Mouse (Mus musculus) stomach, embryonic 15.5 days (tissue): ENCODE results near the gene Ntsr1. TPM values are rescaled to one million over a fixed set of nuclear protein-coding genes. Genes with fewer than 3 reads are reported as not detected.

Experiments
- ATAC-seq: fragments of 200-750 bp; cut with Nextera tagmentation; 2 replicates; pipeline ENCODE4 v1.8.0; 2017; ENCODE audit warnings: low read depth, moderate number of reproducible peaks, moderate TSS enrichment; ENCODE audit not compliant: insufficient read depth, low FRiP score
- H3K27ac ChIP-seq: fragments of 300-500 bp; sonication (generic); 2 replicates; pipeline ENCODE4 v1.5.1; 2015; ENCODE audit warnings: mild to moderate bottlenecking, inconsistent platforms
- H3K27me3 ChIP-seq: fragments of 300-500 bp; sonication (generic); replicated peaks from 2 replicates; pipeline ENCODE4 v1.6.1; 2015; ENCODE audit warnings: inconsistent platforms
- H3K36me3 ChIP-seq: fragments of 300-500 bp; sonication (generic); 2 replicates; pipeline ENCODE4 v1.6.1; 2015; ENCODE audit warnings: inconsistent platforms
- H3K4me1 ChIP-seq: fragments of 300-500 bp; sonication (generic); 2 replicates; pipeline ENCODE4 v1.6.1; 2015; ENCODE audit warnings: inconsistent platforms
- H3K4me2 ChIP-seq: fragments of 300-500 bp; sonication (generic); 2 replicates; pipeline ENCODE4 v1.6.1; 2015; ENCODE audit warnings: mild to moderate bottlenecking, inconsistent platforms
- H3K4me3 ChIP-seq: fragments of 300-500 bp; sonication (generic); replicated peaks from 2 replicates; pipeline ENCODE4 v1.5.1; 2015; ENCODE audit warnings: inconsistent platforms
- H3K9ac ChIP-seq: fragments of 300-500 bp; sonication (generic); 2 replicates; pipeline ENCODE4 v1.6.1; 2015; ENCODE audit warnings: inconsistent platforms
- H3K9me3 ChIP-seq: fragments of 300-500 bp; sonication (generic); 2 replicates; pipeline ENCODE4 v1.6.1; 2016; ENCODE audit warnings: inconsistent platforms
- WGBS: fragments of 180-500 bp; shearing (Covaris S2); methylation state at CpG from one replicate; pipeline ENCODE4 v1.1.7; 2015; 5-methylcytosine and 5-hydroxymethylcytosine counted together
- polyA plus RNA-seq: library from polyadenylated mRNA; unstranded; fragments of >200 nt; fragmentation: Nextera tagmentation; extraction: Ambion mirVana; gene quantifications from 2 replicates; pipeline ENCODE4 v1.2.1, GENCODE M21; 2015

Gene Ntsr1
- polyA plus RNA-seq, 1 experiment from 2014 or later: 0.89 TPM

DNA sequence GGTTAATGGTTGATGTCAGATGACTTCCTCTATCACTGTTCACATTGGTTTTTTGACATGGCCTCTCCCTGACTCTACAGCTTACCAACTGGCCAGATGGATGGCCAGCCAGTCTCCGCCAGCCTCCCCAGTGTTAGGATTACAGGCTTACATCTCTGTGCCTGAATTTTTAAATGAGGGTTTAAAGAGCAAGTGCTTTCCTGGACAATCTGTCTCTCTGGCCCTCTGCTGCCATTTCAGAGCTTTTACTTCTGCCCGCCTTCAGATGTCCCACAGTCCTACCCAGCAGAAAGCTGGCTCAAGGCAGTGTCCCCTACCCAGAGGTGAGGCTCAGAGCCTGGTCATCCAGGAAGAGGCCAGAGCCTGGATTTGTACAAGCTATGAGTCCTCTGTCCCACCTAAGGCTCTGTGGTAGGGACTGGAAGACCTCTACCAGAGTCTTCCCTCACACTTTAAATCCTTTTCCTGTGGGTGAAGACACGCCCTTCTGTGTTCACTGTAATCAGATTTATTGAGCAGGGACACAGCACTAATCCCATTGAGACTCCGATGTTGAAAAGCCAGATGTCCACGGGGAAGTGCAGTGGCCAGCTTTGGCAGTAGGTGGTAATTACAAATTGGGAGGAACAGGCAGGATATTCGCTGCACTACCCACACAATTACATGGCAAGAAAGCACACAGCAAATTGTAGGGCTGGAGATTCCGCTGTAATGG lies 32.1 kb downstream of the Ntsr1 start:
- H3K36me3 ChIP-seq: no peaks in the 10 kb centered on the region
- peaks cover 20% of the 10 kb centered on the region; the same call in 1 of the 2 replicates for H3K4me1 ChIP-seq
- ATAC-seq: no peak
- no peak overlapping the region for H3K4me3 ChIP-seq
- 0 out of 2 replicates have a peak, but pooled peaks cover 7% of the 10 kb centered on the region for H3K27me3 ChIP-seq
- no peak overlapping the region for H3K4me2 ChIP-seq
- no peaks in the 10 kb centered on the region for H3K9me3 ChIP-seq
- H3K9ac ChIP-seq: no peak overlapping the region
- WGBS: 54% methylated on average over 7 of the region's 7 CpGs
- no peak overlapping the region for H3K27ac ChIP-seq

DNA sequence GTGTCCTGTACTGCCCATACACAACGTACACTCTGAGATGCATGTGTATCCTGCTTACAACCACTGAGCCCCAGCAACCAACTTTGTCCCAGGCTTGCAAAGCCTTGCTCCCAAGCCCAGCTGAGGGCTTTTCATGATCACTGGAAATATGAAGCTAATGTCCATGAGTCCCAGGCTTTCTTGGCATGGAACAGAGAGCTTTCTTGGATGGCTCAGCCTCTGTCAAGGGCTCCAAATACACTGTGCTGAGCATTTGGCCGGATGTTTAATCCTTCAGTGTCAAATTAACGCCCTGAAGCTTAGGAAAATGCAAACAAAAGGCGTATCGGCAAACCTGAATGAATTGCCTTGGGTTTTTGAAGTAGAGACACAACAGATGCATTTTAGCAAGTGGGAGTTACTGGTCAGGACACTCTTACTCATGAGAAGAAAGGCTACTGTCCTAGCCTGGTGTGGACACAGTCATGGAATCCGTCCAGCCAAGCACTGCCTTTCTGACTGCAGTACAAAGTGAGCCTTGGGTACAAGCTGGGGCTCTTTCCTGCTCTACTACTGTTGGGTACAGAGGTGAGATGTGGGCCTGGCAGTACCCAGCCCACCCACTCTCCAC lies 32.7 kb downstream of the Ntsr1 start:
- Histone ChIP-seq H3K4me2 (no peak overlapping the region), H3K36me3 (no peaks in the 10 kb centered on the region), H3K27ac (no peak overlapping the region), H3K4me3 (no peak overlapping the region), H3K27me3 (0 out of 2 replicates have a peak, but pooled peaks cover under 1% of the 10 kb centered on the region), H3K4me1 (peaks cover 20% of the 10 kb centered on the region; the same call in 1 of the 2 replicates), H3K9me3 (no peaks in the 10 kb centered on the region), H3K9ac (no peak overlapping the region)
- peak; percentile 44; the same call in 1 of the 2 replicates for ATAC-seq
- 15% methylated on average over 6 of the region's 6 CpGs for WGBS

DNA sequence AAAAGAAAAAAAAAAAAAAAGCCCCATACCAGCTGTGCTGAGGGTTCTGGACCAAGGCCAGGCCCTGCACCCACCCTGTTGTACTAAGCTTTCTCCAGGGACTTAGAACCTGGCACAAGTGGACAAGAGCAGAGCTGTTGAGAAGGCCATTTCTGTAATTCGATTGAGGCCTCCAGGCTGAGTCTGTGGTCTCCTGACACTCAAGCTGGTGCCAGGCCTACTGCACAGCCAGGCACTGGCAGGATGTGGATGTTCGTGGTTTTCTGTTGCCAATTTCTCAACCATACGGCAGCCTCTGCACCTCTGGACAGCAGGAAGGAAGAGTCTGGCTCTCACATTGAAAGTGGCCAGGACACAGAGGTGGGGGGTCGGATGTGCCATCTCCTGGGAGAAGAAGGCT lies 33.5 kb downstream of the Ntsr1 start:
- Histone ChIP-seq H3K27me3 (no peaks in the 10 kb centered on the region), H3K4me1 (peaks cover 20% of the 10 kb centered on the region; the same call in 1 of the 2 replicates), H3K27ac (no peak overlapping the region), H3K9me3 (no peaks in the 10 kb centered on the region), H3K4me2 (no peak overlapping the region), H3K4me3 (no peak overlapping the region), H3K9ac (no peak overlapping the region), H3K36me3 (no peaks in the 10 kb centered on the region)
- ATAC-seq: no peak
- 79% methylated on average over 4 of the region's 4 CpGs for WGBS

DNA sequence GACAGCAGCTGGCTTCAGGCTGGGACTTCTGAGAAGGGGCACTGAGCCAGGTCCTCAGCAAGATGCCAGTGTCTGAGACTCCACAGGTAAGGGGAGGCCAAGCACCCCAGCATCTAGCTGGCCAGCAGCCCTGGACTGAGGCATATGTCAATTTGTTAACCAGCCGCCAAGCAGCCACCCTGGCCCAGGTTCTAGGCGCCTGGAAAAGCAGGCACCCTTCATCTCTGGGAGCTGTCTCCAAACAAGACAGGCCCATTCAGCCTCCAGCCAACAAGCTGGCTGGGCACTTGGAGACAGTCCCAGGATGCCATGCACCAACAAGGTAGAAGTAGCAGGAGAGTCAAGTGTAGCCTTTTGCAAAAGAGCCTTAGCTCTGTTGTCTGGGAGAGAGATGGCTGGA lies 43.9 kb downstream of the Ntsr1 start:
- no peak overlapping the region for H3K9ac ChIP-seq
- H3K4me1 ChIP-seq: peaks cover 9% of the 10 kb centered on the region
- no peak overlapping the region for H3K27ac ChIP-seq
- no peak overlapping the region for H3K4me2 ChIP-seq
- H3K4me3 ChIP-seq: no peak overlapping the region
- H3K36me3 ChIP-seq: no peaks in the 10 kb centered on the region
- no peaks in the 10 kb centered on the region for H3K27me3 ChIP-seq
- no peak for ATAC-seq
- no peaks in the 10 kb centered on the region for H3K9me3 ChIP-seq
- WGBS: 89% methylated on average over 2 of the region's 2 CpGs

DNA sequence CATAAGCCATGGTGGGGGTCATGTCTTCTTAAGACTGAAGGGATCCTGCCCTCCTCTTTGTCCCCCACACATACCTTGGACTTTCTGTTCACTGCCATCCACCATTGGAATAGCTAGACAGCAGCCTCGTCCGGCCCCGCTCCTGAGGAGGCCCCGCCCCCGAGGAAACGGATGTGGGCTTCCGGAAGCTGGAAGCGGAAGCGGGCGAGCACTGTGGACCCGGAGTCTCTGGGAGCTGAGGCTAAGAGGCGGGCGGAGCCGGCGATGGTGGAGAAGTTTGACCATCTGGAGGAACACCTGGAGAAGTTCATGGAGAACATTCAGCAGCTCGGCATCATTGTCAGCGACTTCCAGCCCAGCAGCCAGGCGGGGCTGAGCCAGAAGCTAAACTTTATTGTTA lies 45.3 kb downstream of the Ntsr1 start:
- no peaks in the 10 kb centered on the region for H3K36me3 ChIP-seq
- ATAC-seq: no peak
- WGBS: 78% methylated on average over 18 of the region's 18 CpGs
- no peak overlapping the region for H3K4me3 ChIP-seq
- H3K9me3 ChIP-seq: no peaks in the 10 kb centered on the region
- no peak overlapping the region for H3K27ac ChIP-seq
- H3K9ac ChIP-seq: no peak overlapping the region
- H3K4me1 ChIP-seq: peaks cover 9% of the 10 kb centered on the region
- no peaks in the 10 kb centered on the region for H3K27me3 ChIP-seq
- H3K4me2 ChIP-seq: no peak overlapping the region

GRCm38 (mm10) chr2:180547384-180548106 lies 47.8 kb downstream of the Ntsr1 start:
- Histone ChIP-seq H3K36me3 (no peaks in the 10 kb centered on the region), H3K4me1 (peaks cover 9% of the 10 kb centered on the region), H3K27me3 (no peaks in the 10 kb centered on the region), H3K9ac (no peak overlapping the region), H3K4me3 (no peak overlapping the region), H3K9me3 (no peaks in the 10 kb centered on the region), H3K27ac (no peak overlapping the region), H3K4me2 (no peak overlapping the region)
- WGBS: 11% methylated on average over 8 of the region's 8 CpGs
- ATAC-seq: 0 out of 2 replicates have a peak, but pooled peaks have one; percentile 39

DNA sequence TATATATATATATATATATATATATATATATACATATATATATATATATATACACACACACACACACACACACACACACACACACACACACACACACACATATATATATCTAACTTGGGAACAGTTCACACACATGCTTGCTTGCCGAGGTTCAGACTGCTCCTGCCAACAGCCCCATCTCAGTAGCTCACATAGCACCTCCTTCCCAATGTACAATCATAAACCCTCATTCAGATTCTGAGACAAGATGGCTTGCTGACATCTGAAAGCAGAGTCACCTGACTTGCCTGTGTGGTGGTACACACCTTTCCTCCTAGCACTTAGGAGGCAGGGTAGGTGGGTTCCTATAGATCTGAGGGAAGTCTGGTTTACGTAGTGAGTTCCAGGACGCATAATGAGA lies 52.6 kb downstream of the Ntsr1 start:
- Histone ChIP-seq H3K27me3 (no peaks in the 10 kb centered on the region), H3K4me2 (no peak overlapping the region), H3K4me3 (no peak overlapping the region), H3K4me1 (peaks cover 6% of the 10 kb centered on the region), H3K27ac (no peak overlapping the region), H3K36me3 (no peaks in the 10 kb centered on the region), H3K9me3 (no peaks in the 10 kb centered on the region), H3K9ac (no peak overlapping the region)
- ATAC-seq: no peak
- 79% methylated on average over 3 of the region's 3 CpGs for WGBS

GRCm38 (mm10) chr2:180555219-180555618 lies 55.4 kb downstream of the Ntsr1 start:
- H3K4me2 ChIP-seq: no peak overlapping the region
- no peak overlapping the region for H3K4me3 ChIP-seq
- WGBS: 51% methylated on average over 3 of the region's 3 CpGs
- H3K27ac ChIP-seq: no peak overlapping the region
- H3K4me1 ChIP-seq: no peaks in the 10 kb centered on the region
- H3K9ac ChIP-seq: no peak overlapping the region
- no peaks in the 10 kb centered on the region for H3K9me3 ChIP-seq
- H3K36me3 ChIP-seq: no peaks in the 10 kb centered on the region
- H3K27me3 ChIP-seq: no peaks in the 10 kb centered on the region
- no peak for ATAC-seq

GRCm38 (mm10) chr2:180556470-180556869 lies 56.7 kb downstream of the Ntsr1 start:
- no peaks in the 10 kb centered on the region for H3K27me3 ChIP-seq
- H3K4me3 ChIP-seq: no peak overlapping the region
- no peaks in the 10 kb centered on the region for H3K9me3 ChIP-seq
- WGBS: 71% methylated on average over 3 of the region's 3 CpGs
- H3K9ac ChIP-seq: no peak overlapping the region
- no peak overlapping the region for H3K4me2 ChIP-seq
- H3K36me3 ChIP-seq: no peaks in the 10 kb centered on the region
- ATAC-seq: no peak
- H3K4me1 ChIP-seq: no peaks in the 10 kb centered on the region
- no peak overlapping the region for H3K27ac ChIP-seq

GRCm38 (mm10) chr2:180560245-180560644 lies 60.5 kb downstream of the Ntsr1 start:
- no peaks in the 10 kb centered on the region for H3K4me1 ChIP-seq
- H3K9ac ChIP-seq: no peak overlapping the region
- H3K4me2 ChIP-seq: no peak overlapping the region
- no peaks in the 10 kb centered on the region for H3K9me3 ChIP-seq
- H3K27me3 ChIP-seq: 0 out of 2 replicates have a peak, but pooled peaks cover 2% of the 10 kb centered on the region
- ATAC-seq: no peak
- no peaks in the 10 kb centered on the region for H3K36me3 ChIP-seq
- no peak overlapping the region for H3K4me3 ChIP-seq
- H3K27ac ChIP-seq: no peak overlapping the region
- WGBS: 56% methylated on average over 5 of the region's 5 CpGs

DNA sequence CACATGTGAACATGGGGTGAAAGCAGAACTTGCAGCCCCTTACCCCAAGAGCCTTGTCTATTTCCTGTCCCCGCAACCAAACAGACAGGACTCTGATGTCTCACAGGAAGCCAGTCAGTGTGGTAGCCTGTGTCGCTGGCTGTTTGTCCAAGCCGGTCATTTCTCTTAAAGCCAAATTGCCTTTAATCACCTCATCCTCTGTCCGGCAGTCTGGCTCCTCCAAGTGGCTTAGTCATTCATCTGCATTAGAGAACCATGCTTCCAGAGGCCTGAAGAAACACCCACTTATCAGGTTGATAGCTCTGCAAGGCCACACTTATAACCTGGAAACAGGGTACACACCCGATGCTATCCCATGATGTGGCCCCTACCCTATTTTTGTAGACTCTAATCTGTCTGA lies 62.4 kb downstream of the Ntsr1 start:
- H3K9ac ChIP-seq: no peak overlapping the region
- no peak overlapping the region for H3K4me2 ChIP-seq
- H3K9me3 ChIP-seq: no peaks in the 10 kb centered on the region
- no peak for ATAC-seq
- H3K27me3 ChIP-seq: 0 out of 2 replicates have a peak, but pooled peaks cover 2% of the 10 kb centered on the region
- no peak overlapping the region for H3K4me3 ChIP-seq
- H3K27ac ChIP-seq: no peak overlapping the region
- no peaks in the 10 kb centered on the region for H3K36me3 ChIP-seq
- WGBS: 52% methylated on average over 5 of the region's 5 CpGs
- no peaks in the 10 kb centered on the region for H3K4me1 ChIP-seq

DNA sequence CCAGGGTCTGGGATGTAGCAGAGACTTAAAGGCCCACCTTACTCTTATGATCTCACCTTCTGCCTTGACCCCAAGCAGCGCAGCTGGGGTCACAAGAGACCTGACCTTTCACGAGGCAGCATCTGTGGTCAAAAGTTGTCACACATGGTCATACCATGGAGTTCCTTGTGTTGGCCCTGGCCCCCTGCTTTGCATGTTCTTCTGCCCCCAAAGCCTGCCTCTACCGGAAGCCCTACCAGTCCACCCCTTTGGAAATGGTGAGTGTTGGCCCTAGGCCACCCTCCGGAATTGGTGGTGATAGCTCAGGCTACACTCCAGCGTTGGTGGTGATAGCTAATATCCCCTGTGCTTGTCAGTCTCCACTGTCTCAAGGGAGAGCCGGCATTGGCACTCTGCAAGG lies 63.5 kb downstream of the Ntsr1 start:
- ATAC-seq: no peak
- Histone ChIP-seq H3K27me3 (0 out of 2 replicates have a peak, but pooled peaks cover 2% of the 10 kb centered on the region), H3K9ac (no peak overlapping the region), H3K27ac (no peak overlapping the region), H3K36me3 (no peaks in the 10 kb centered on the region), H3K4me3 (no peak overlapping the region), H3K9me3 (no peaks in the 10 kb centered on the region), H3K4me1 (no peaks in the 10 kb centered on the region), H3K4me2 (no peak overlapping the region)
- 64% methylated on average over 6 of the region's 6 CpGs for WGBS
